Comparison of ENCODE assay signal across 8 mouse cellular contexts in the genomic region with DNA sequence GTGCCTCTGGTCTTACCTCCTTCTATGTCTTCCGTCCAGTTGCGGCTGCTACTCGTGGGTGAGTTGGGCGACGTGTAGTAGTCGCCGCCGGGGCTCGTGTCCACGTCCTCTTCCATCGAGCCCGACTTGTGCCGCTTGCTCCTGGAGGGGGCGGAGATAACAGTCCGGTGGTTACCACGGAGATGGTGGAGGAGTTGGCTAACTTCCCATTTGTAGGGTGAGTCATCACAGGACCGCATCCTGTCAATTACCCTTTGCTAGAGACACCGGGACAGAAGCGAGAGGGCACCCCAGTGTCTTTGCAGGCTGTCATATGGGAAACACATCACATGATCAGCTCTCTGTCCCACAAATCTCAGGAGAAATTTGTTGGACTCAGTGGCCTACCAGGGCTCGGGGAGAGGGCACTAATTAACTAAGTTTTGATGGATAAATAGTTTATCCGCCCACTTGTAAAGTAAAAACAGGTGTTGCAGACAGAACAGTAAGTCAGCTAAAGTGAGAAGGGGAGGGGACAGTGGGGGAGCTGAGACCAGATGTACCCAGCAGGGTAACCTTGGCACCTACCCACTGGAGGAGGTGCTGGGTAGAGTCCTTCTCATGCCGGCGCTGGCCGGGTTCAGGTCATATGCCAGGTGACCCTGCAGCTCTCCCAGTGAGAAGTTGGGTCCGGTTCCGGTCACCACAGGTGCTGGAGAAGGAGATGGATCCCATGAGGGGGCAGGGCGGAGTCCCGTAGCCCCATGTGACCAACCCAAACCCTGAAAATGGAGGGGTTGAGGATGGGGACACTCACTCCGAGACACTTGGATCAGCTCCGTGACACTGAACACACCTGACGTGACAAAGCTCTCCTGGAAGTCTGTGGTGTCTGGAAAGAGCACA. TPM values are rescaled to one million over a fixed set of nuclear protein-coding genes. Genes with fewer than 3 reads are reported as not detected.
A peak's percentile ranks its signal among the peaks of the same experiment; 100 is the strongest.
DNase-seq lines count a peak whose midpoint lies in the region; ATAC-seq and TF ChIP-seq lines count a peak whose summit lies in the region.

No protein-coding gene starts in this region.

- H3K27ac ChIP-seq in MEL (ENCODE audit: control insufficient read depth, low read depth, low read length): peak overlapping the region; percentile 29; the same call in 1 of the 2 replicates
- H3K27ac ChIP-seq in limb, embryonic 14.5 days (replicated peaks; ENCODE audit: low read depth, low read length): no peak overlapping the region
- H3K27ac ChIP-seq in midbrain, embryonic 13.5 days: 0 out of 2 replicates have a peak overlapping the region, but pooled peaks have one; percentile 5
- 0 out of 2 replicates have a peak overlapping the region, but pooled peaks have one; percentile 3 for H3K27ac ChIP-seq in stomach, embryonic 15.5 days

- peak overlapping the region; percentile 21 for H3K9ac ChIP-seq in MEL (ENCODE audit: control insufficient read depth, low read depth, low read length, poor library complexity, severe bottlenecking)
- peak overlapping the region; percentile 12; the same call in 1 of the 2 replicates for H3K9ac ChIP-seq in limb, embryonic 14.5 days (ENCODE audit: low read depth, low read length, severe bottlenecking)
- H3K9ac ChIP-seq in midbrain, embryonic 13.5 days (replicated peaks): peak overlapping the region; percentile 39; the same call in 1 of the 2 replicates
- H3K9ac ChIP-seq in stomach, embryonic 15.5 days: no peak overlapping the region

- no peak for TF ChIP-seq POLR2A in MEL (IDR thresholded peaks at IDR 0.05; ENCODE audit: control insufficient read depth in 1 of 2, insufficient read depth in 1 of 2, low read depth in 1 of 2, low read length in 2 of 2, poor library complexity in 1 of 2)
- TF ChIP-seq POLR2A in limb, embryonic 14.5 days (IDR thresholded peaks at IDR 0.05; ENCODE audit: borderline replicate concordance, extremely low read depth, insufficient read depth, insufficient read length): no peak

- 0 out of 6 replicates have a peak, but pooled peaks of 1 of the 3 experiments have one; percentile 3 for TF ChIP-seq CTCF in MEL (IDR thresholded peaks at IDR 0.05 in 2 of 3, conservative IDR thresholded peaks at IDR 0.05 in 1 of 3; ENCODE audit: control insufficient read depth in 1 of 3, insufficient read depth in 1 of 3, low read depth in 2 of 3, low read length in 3 of 3, poor library complexity in 1 of 3, severe bottlenecking in 1 of 3)

- WGBS in limb, embryonic 14.5 days: 20% methylated on average over 31 of the region's 31 CpGs
- WGBS in midbrain, embryonic 13.5 days: 28% methylated on average over 31 of the region's 31 CpGs
- WGBS in stomach, embryonic 15.5 days: 29% methylated on average over 31 of the region's 31 CpGs

- peak; percentile 86 for ATAC-seq in inflammation-experienced regulatory T-cells, adult 6 months
- ATAC-seq in limb, embryonic 14.5 days (ENCODE audit: low FRiP score, low read depth): 0 out of 2 replicates have a peak, but pooled peaks have one; percentile 21
- no peak for ATAC-seq in midbrain, embryonic 13.5 days
- no peak for ATAC-seq in stomach, embryonic 15.5 days (ENCODE audit: insufficient read depth, low FRiP score, low read depth)

- no peaks in the 10 kb centered on the region for H3K9me3 ChIP-seq in MEL (replicated peaks; ENCODE audit: insufficient read depth, low read length)
- H3K9me3 ChIP-seq in limb, embryonic 14.5 days (ENCODE audit: control insufficient read depth, low read length): no peaks in the 10 kb centered on the region
- H3K9me3 ChIP-seq in midbrain, embryonic 13.5 days: no peaks in the 10 kb centered on the region
- no peaks in the 10 kb centered on the region for H3K9me3 ChIP-seq in stomach, embryonic 15.5 days

- H3K4me3 ChIP-seq in MEL (ENCODE audit: control insufficient read depth in 1 of 2, insufficient read depth in 1 of 2, low read depth in 2 of 2, low read length in 2 of 2): peak overlapping the region in 1 of 2 experiments; percentile 16; a peak in 1 of 4 replicates
- H3K4me3 ChIP-seq in limb, embryonic 14.5 days (replicated peaks; ENCODE audit: low read length): peak overlapping the region; percentile 17; the same call in 1 of the 2 replicates
- H3K4me3 ChIP-seq in midbrain, embryonic 13.5 days (replicated peaks): no peak overlapping the region; the same call in 1 of the 2 replicates
- peak overlapping the region; percentile 16 for H3K4me3 ChIP-seq in stomach, embryonic 15.5 days (replicated peaks)

- H3K36me3 ChIP-seq in MEL (ENCODE audit: control insufficient read depth in 1 of 2, insufficient read depth in 2 of 2, low read length in 2 of 2): peaks cover 0 to 16% of the 10 kb centered on the region in 2 experiments; a peak in 2 of 4 replicates
- H3K36me3 ChIP-seq in limb, embryonic 14.5 days (ENCODE audit: control insufficient read depth, insufficient read depth, low read length): peaks cover 71% of the 10 kb centered on the region
- H3K36me3 ChIP-seq in midbrain, embryonic 13.5 days: peaks cover 44% of the 10 kb centered on the region
- H3K36me3 ChIP-seq in stomach, embryonic 15.5 days: peaks cover 19% of the 10 kb centered on the region; the same call in 1 of the 2 replicates

- peak overlapping the region; percentile 25; the same call in 1 of the 2 replicates for H3K4me2 ChIP-seq in limb, embryonic 14.5 days (replicated peaks; ENCODE audit: low read depth, low read length, severe bottlenecking)
- peak overlapping the region; percentile 33 for H3K4me2 ChIP-seq in midbrain, embryonic 13.5 days (replicated peaks)
- H3K4me2 ChIP-seq in stomach, embryonic 15.5 days: peak overlapping the region; percentile 38

- no peaks in the 10 kb centered on the region for H3K27me3 ChIP-seq in MEL (ENCODE audit: control insufficient read depth in 1 of 2, insufficient read depth in 2 of 2, low read length in 2 of 2)
- no peaks in the 10 kb centered on the region for H3K27me3 ChIP-seq in limb, embryonic 14.5 days (ENCODE audit: control insufficient read depth, insufficient read depth, low read length)
- peaks cover 48% of the 10 kb centered on the region for H3K27me3 ChIP-seq in midbrain, embryonic 13.5 days
- 0 out of 2 replicates have a peak, but pooled peaks cover 4% of the 10 kb centered on the region for H3K27me3 ChIP-seq in stomach, embryonic 15.5 days (replicated peaks)

- no peaks in the 10 kb centered on the region for H3K79me2 ChIP-seq in MEL (ENCODE audit: control insufficient read depth, insufficient read depth, low read length, poor library complexity)

- H3K4me1 ChIP-seq in MEL (ENCODE audit: control insufficient read depth in 1 of 2, insufficient read depth in 2 of 2, low read length in 2 of 2): peaks cover 3 to 29% of the 10 kb centered on the region in 2 experiments; a peak in 3 of 4 replicates
- peaks cover 56% of the 10 kb centered on the region for H3K4me1 ChIP-seq in limb, embryonic 14.5 days (ENCODE audit: control insufficient read depth, insufficient read depth, low read length)
- H3K4me1 ChIP-seq in midbrain, embryonic 13.5 days (replicated peaks): peaks cover 77% of the 10 kb centered on the region
- H3K4me1 ChIP-seq in stomach, embryonic 15.5 days: peaks cover 69% of the 10 kb centered on the region

- no peak for TF ChIP-seq RAD21 in MEL (IDR thresholded peaks at IDR 0.05; ENCODE audit: low read depth, low read length)

- peak; percentile 88 for DNase-seq in 3134 (ENCODE audit: extremely low read depth, insufficient read length, low spot score)
- peak; percentile 98 for DNase-seq in MEL (ENCODE audit: low read depth, low spot score)
- DNase-seq in cerebellum, adult 9-10 months: peak; percentile 92
- peak; percentile 81 for DNase-seq in gastrocnemius, postnatal 25 days
- peak; percentile 85 for DNase-seq in limb, embryonic 14.5 days (ENCODE audit: low spot score)

- TF ChIP-seq EP300 in MEL (IDR thresholded peaks at IDR 0.05; ENCODE audit: low read depth in 1 of 2, low read length in 2 of 2): peak; percentile 19 to 58; a peak in 2 of 4 replicates

RNA-seq across cellular contexts. Expression of gene Smim24, which starts 14.9 kb away (rescaled TPM):
- 6.5 and 6.7 TPM in 2 replicates for total RNA-seq in MEL (2012; rRNA removed)
- 10 to 100 TPM in 1 of 2 experiments, not detected in 1; 29.5 TPM for polyA plus RNA-seq in MEL (2012; ENCODE audit: insufficient read depth in 1 of 2, insufficient read length in 2 of 2, low read depth in 1 of 2, low replicate concordance in 2 of 2, missing spikeins in 1 of 2)
- under 1 TPM in 1 of 2 experiments, not detected in 1; 0.67 TPM for total RNA-seq in gastrocnemius, postnatal 25 days (2021)
- 10 to 100 TPM in 1 of 3 experiments, 1 to 10 TPM in 2; 4.4 to 10.7 (median 9.8) TPM for polyA plus RNA-seq in inflammation-experienced regulatory T-cells, adult 6 months (2017; shearing (Covaris generic))
- polyA plus RNA-seq in limb, embryonic 14.5 days (2012; rRNA removed): 7.5 and 7.8 TPM in 2 replicates
- polyA plus RNA-seq in limb, embryonic 14.5 days (2014; fragmentation: Nextera tagmentation; extraction: Ambion mirVana): 4.3 and 4.6 TPM in 2 replicates
- polyA plus RNA-seq in midbrain, embryonic 13.5 days (2015; fragmentation: Nextera tagmentation; extraction: Ambion mirVana): 1.4 and 1.9 TPM in 2 replicates
- polyA plus RNA-seq in stomach, embryonic 15.5 days (2015; fragmentation: Nextera tagmentation; extraction: Ambion mirVana): 59.5 and 77.5 TPM in 2 replicates

RNA-seq across cellular contexts. Expression of gene Gm48552, which starts 19.0 kb away (rescaled TPM):
- 0.49 and 0.89 TPM in 2 replicates for total RNA-seq in MEL (2012; rRNA removed)
- 1 to 10 TPM in 1 of 2 experiments, not detected in 1; 1.2 TPM for polyA plus RNA-seq in MEL (2012; ENCODE audit: insufficient read depth in 1 of 2, insufficient read length in 2 of 2, low read depth in 1 of 2, low replicate concordance in 2 of 2, missing spikeins in 1 of 2)
- under 1 TPM in 1 of 2 experiments, not detected in 1; 0.59 TPM for total RNA-seq in gastrocnemius, postnatal 25 days (2021)
- 1 to 10 TPM in 1 of 3 experiments, not detected in 2; 3.1 TPM for polyA plus RNA-seq in inflammation-experienced regulatory T-cells, adult 6 months (2017; shearing (Covaris generic))
- polyA plus RNA-seq in limb, embryonic 14.5 days (2012; rRNA removed): 6.8 and 9.5 TPM in 2 replicates
- polyA plus RNA-seq in limb, embryonic 14.5 days (2014; fragmentation: Nextera tagmentation; extraction: Ambion mirVana): 0.99 and 1.2 TPM in 2 replicates
- polyA plus RNA-seq in midbrain, embryonic 13.5 days (2015; fragmentation: Nextera tagmentation; extraction: Ambion mirVana): 1.2 and 2.1 TPM in 2 replicates
- 0.41 and 1.4 TPM in 2 replicates for polyA plus RNA-seq in stomach, embryonic 15.5 days (2015; fragmentation: Nextera tagmentation; extraction: Ambion mirVana)

RNA-seq across cellular contexts. Expression of gene Gm48551, which starts 23.5 kb away (rescaled TPM):
- 0.46 and 0.62 TPM in 2 replicates for total RNA-seq in MEL (2012; rRNA removed)
- 1 to 10 TPM in 1 of 2 experiments, not detected in 1; 2.6 TPM for polyA plus RNA-seq in MEL (2012; ENCODE audit: insufficient read depth in 1 of 2, insufficient read length in 2 of 2, low read depth in 1 of 2, low replicate concordance in 2 of 2, missing spikeins in 1 of 2)
- 1 to 10 TPM in 1 of 2 experiments, under 1 TPM in 1; 0.78 to 1.0 TPM for total RNA-seq in gastrocnemius, postnatal 25 days (2021)
- polyA plus RNA-seq in inflammation-experienced regulatory T-cells, adult 6 months (2017; shearing (Covaris generic)): 1 to 10 TPM in 2 of 3 experiments, under 1 TPM in 1; 0.60 to 1.9 (median 1.1) TPM
- polyA plus RNA-seq in limb, embryonic 14.5 days (2012; rRNA removed): 4.3 and 5.0 TPM in 2 replicates
- 1.1 and 2.9 TPM in 2 replicates for polyA plus RNA-seq in limb, embryonic 14.5 days (2014; fragmentation: Nextera tagmentation; extraction: Ambion mirVana)
- polyA plus RNA-seq in midbrain, embryonic 13.5 days (2015; fragmentation: Nextera tagmentation; extraction: Ambion mirVana): 6.9 and 7.2 TPM in 2 replicates
- polyA plus RNA-seq in stomach, embryonic 15.5 days (2015; fragmentation: Nextera tagmentation; extraction: Ambion mirVana): 2.9 and 3.3 TPM in 2 replicates

RNA-seq across cellular contexts. Expression of gene Dohh, which starts 23.6 kb away (rescaled TPM):
- 153 and 157 TPM in 2 replicates for total RNA-seq in MEL (2012; rRNA removed)
- polyA plus RNA-seq in MEL (2012; ENCODE audit: insufficient read depth in 1 of 2, insufficient read length in 2 of 2, low read depth in 1 of 2, low replicate concordance in 2 of 2, missing spikeins in 1 of 2): 100 to 1,000 TPM in 1 of 2 experiments, not detected in 1; 145 TPM
- 10 to 100 TPM; 41.1 to 41.2 TPM for total RNA-seq in gastrocnemius, postnatal 25 days (2021)
- 10 to 100 TPM in 2 of 3 experiments, 1 to 10 TPM in 1; 9.2 to 17.9 (median 10.9) TPM for polyA plus RNA-seq in inflammation-experienced regulatory T-cells, adult 6 months (2017; shearing (Covaris generic))
- polyA plus RNA-seq in limb, embryonic 14.5 days (2012; rRNA removed): 54.3 and 66.7 TPM in 2 replicates
- 60.0 and 63.7 TPM in 2 replicates for polyA plus RNA-seq in limb, embryonic 14.5 days (2014; fragmentation: Nextera tagmentation; extraction: Ambion mirVana)
- polyA plus RNA-seq in midbrain, embryonic 13.5 days (2015; fragmentation: Nextera tagmentation; extraction: Ambion mirVana): 73.5 TPM in 2 replicates
- 78.9 and 80.4 TPM in 2 replicates for polyA plus RNA-seq in stomach, embryonic 15.5 days (2015; fragmentation: Nextera tagmentation; extraction: Ambion mirVana)

RNA-seq across cellular contexts. Expression of gene Fzr1, which starts 29.5 kb away (rescaled TPM):
- 20.7 and 24.7 TPM in 2 replicates for total RNA-seq in MEL (2012; rRNA removed)
- polyA plus RNA-seq in MEL (2012; ENCODE audit: insufficient read depth in 1 of 2, insufficient read length in 2 of 2, low read depth in 1 of 2, low replicate concordance in 2 of 2, missing spikeins in 1 of 2): 100 to 1,000 TPM in 1 of 2 experiments, not detected in 1; 115 TPM
- 10 to 100 TPM; 13.5 to 14.0 TPM for total RNA-seq in gastrocnemius, postnatal 25 days (2021)
- polyA plus RNA-seq in inflammation-experienced regulatory T-cells, adult 6 months (2017; shearing (Covaris generic)): 10 to 100 TPM; 10.7 to 27.1 (median 13.4) TPM
- 109 and 142 TPM in 2 replicates for polyA plus RNA-seq in limb, embryonic 14.5 days (2012; rRNA removed)
- polyA plus RNA-seq in limb, embryonic 14.5 days (2014; fragmentation: Nextera tagmentation; extraction: Ambion mirVana): 92.8 and 95.5 TPM in 2 replicates
- 127 and 133 TPM in 2 replicates for polyA plus RNA-seq in midbrain, embryonic 13.5 days (2015; fragmentation: Nextera tagmentation; extraction: Ambion mirVana)
- polyA plus RNA-seq in stomach, embryonic 15.5 days (2015; fragmentation: Nextera tagmentation; extraction: Ambion mirVana): 88.5 and 90.5 TPM in 2 replicates

Comparison
In these comparisons a context has a peak if more than half of its experiments do, and no peak if none do; other contexts are left out.
1. ATAC-seq: peak in inflammation-experienced regulatory T-cells, adult 6 months (single experiment) and limb, embryonic 14.5 days (single experiment); none in midbrain, embryonic 13.5 days (single experiment) and stomach, embryonic 15.5 days (single experiment).
2. Peak in every context shown above with its lines, with median percentiles within 50 percentile points of each other: DNase-seq and H3K4me2 ChIP-seq.